Mouse (Mus musculus): ENCODE results near the gene H2-Eb2. TPM values are rescaled to one million over a fixed set of nuclear protein-coding genes. Genes with fewer than 3 reads are reported as not detected.

The H2-Eb2 gene
- polyA plus RNA-seq, 1 experiment from 2014 or later, result not detected

GRCm38 (mm10) chr17:34365031-34365430 is 39.6 kb downstream of the H2-Eb2 start:
- H3K4me3 ChIP-seq, result no peak overlapping the region
- H3K27ac ChIP-seq, result no peak overlapping the region
- ATAC-seq, result no peak
- H3K36me3 ChIP-seq (ENCODE audit: poor library complexity, severe bottlenecking), result no peaks in the 10 kb centered on the region
- no peaks in the 10 kb centered on the region for H3K9me3 ChIP-seq (replicated peaks)
- no peaks in the 10 kb centered on the region for H3K27me3 ChIP-seq
- 75% methylated on average over 10 of the region's 10 CpGs for WGBS
- no peaks in the 10 kb centered on the region for H3K4me1 ChIP-seq
- no peak overlapping the region for H3K4me2 ChIP-seq
- H3K9ac ChIP-seq, result no peak overlapping the region

- no peak overlapping the region for H3K4me3 ChIP-seq
- no peaks in the 10 kb centered on the region for H3K4me1 ChIP-seq
- ATAC-seq, result no peak
- H3K4me2 ChIP-seq, result no peak overlapping the region
- H3K27ac ChIP-seq, result no peak overlapping the region
- no peaks in the 10 kb centered on the region for H3K9me3 ChIP-seq (replicated peaks)
- no peak overlapping the region for H3K9ac ChIP-seq
- 85% methylated on average over 4 of the region's 4 CpGs for WGBS
- H3K27me3 ChIP-seq, result no peaks in the 10 kb centered on the region
- no peaks in the 10 kb centered on the region for H3K36me3 ChIP-seq (ENCODE audit: poor library complexity, severe bottlenecking)
Observed at GRCm38 (mm10) chr17:34370563-34370962, 45.1 kb downstream of the H2-Eb2 start.

GRCm38 (mm10) chr17:34373055-34373709 is 47.7 kb downstream of the H2-Eb2 start:
- H3K9ac ChIP-seq, result no peak overlapping the region
- H3K9me3 ChIP-seq (replicated peaks), result no peaks in the 10 kb centered on the region
- 83% methylated on average over 6 of the region's 6 CpGs for WGBS
- no peak overlapping the region for H3K4me2 ChIP-seq
- no peak overlapping the region for H3K4me3 ChIP-seq
- no peak for ATAC-seq
- no peaks in the 10 kb centered on the region for H3K27me3 ChIP-seq
- H3K36me3 ChIP-seq (ENCODE audit: poor library complexity, severe bottlenecking), result no peaks in the 10 kb centered on the region
- 0 out of 2 replicates have a peak, but pooled peaks cover 3% of the 10 kb centered on the region for H3K4me1 ChIP-seq
- no peak overlapping the region for H3K27ac ChIP-seq

- H3K4me3 ChIP-seq, result no peak within 1 kb of the TSS
- ATAC-seq, result no peak
Observed at GRCm38 (mm10) chr17:34376847-34377246, 51.4 kb downstream of the H2-Eb2 start, which contains the start of gene Btnl1. Gene Btnl1, plus strand, starts transcription at chr17:34377132.

GRCm38 (mm10) chr17:34377450-34378209 is 52.2 kb downstream of the H2-Eb2 start:
- Histone ChIP-seq H3K27me3 (no peaks in the 10 kb centered on the region; the same call in 1 of the 2 replicates), H3K36me3 (ENCODE audit: poor library complexity, severe bottlenecking) (no peaks in the 10 kb centered on the region), H3K9me3 (replicated peaks) (no peaks in the 10 kb centered on the region), H3K27ac (no peak overlapping the region), H3K4me1 (0 out of 2 replicates have a peak, but pooled peaks cover 3% of the 10 kb centered on the region), H3K9ac (no peak overlapping the region), H3K4me2 (no peak overlapping the region), H3K4me3 (no peak overlapping the region)
- WGBS, result 61% methylated on average over 6 of the region's 6 CpGs
- no peak for ATAC-seq

More at GRCm38 (mm10) chr17:34376847-34377246, 51.4 kb downstream of the H2-Eb2 start, which contains the start of gene Btnl1:
- Histone ChIP-seq H3K36me3 (ENCODE audit: poor library complexity, severe bottlenecking) (no peaks in the 10 kb centered on the region), H3K9me3 (replicated peaks) (no peaks in the 10 kb centered on the region), H3K27ac (no peak within 1 kb of the TSS), H3K9ac (no peak within 1 kb of the TSS), H3K4me2 (no peak within 1 kb of the TSS), H3K4me1 (0 out of 2 replicates have a peak, but pooled peaks cover 3% of the 10 kb centered on the region), H3K27me3 (no peaks in the 10 kb centered on the region; the same call in 1 of the 2 replicates)
- WGBS, result 81% methylated on average over 2 of the region's 2 CpGs

GRCm38 (mm10) chr17:34378716-34379115 is 53.3 kb downstream of the H2-Eb2 start:
- Histone ChIP-seq H3K36me3 (ENCODE audit: poor library complexity, severe bottlenecking) (no peaks in the 10 kb centered on the region), H3K4me2 (no peak overlapping the region), H3K27ac (no peak overlapping the region), H3K9ac (no peak overlapping the region), H3K27me3 (no peaks in the 10 kb centered on the region; the same call in 1 of the 2 replicates), H3K4me3 (no peak overlapping the region), H3K9me3 (replicated peaks) (no peaks in the 10 kb centered on the region), H3K4me1 (0 out of 2 replicates have a peak, but pooled peaks cover 3% of the 10 kb centered on the region)
- 80% methylated on average over 2 of the region's 2 CpGs for WGBS
- ATAC-seq, result no peak

- Histone ChIP-seq H3K9me3 (replicated peaks) (no peaks in the 10 kb centered on the region), H3K4me2 (no peak overlapping the region), H3K4me3 (no peak overlapping the region), H3K4me1 (0 out of 2 replicates have a peak, but pooled peaks cover 3% of the 10 kb centered on the region), H3K36me3 (ENCODE audit: poor library complexity, severe bottlenecking) (no peaks in the 10 kb centered on the region), H3K27ac (no peak overlapping the region), H3K9ac (no peak overlapping the region), H3K27me3 (no peaks in the 10 kb centered on the region; the same call in 1 of the 2 replicates)
- no peak for ATAC-seq
- 83% methylated on average over 7 of the region's 7 CpGs for WGBS
Observed at GRCm38 (mm10) chr17:34379451-34379850, 54.0 kb downstream of the H2-Eb2 start.

- ATAC-seq, result no peak
- H3K9ac ChIP-seq, result no peak overlapping the region
- 66% methylated on average over 11 of the region's 11 CpGs for WGBS
Observed at GRCm38 (mm10) chr17:34381876-34382275, 56.4 kb downstream of the H2-Eb2 start.

GRCm38 (mm10) chr17:34383212-34383611 is 57.7 kb downstream of the H2-Eb2 start:
- no peak for ATAC-seq
- no peak overlapping the region for H3K4me3 ChIP-seq

More at GRCm38 (mm10) chr17:34381876-34382275, 56.4 kb downstream of the H2-Eb2 start:
- Histone ChIP-seq H3K36me3 (ENCODE audit: poor library complexity, severe bottlenecking) (no peaks in the 10 kb centered on the region), H3K4me1 (0 out of 2 replicates have a peak, but pooled peaks cover 3% of the 10 kb centered on the region), H3K27ac (no peak overlapping the region), H3K4me3 (no peak overlapping the region), H3K27me3 (no peaks in the 10 kb centered on the region; the same call in 1 of the 2 replicates), H3K9me3 (replicated peaks) (no peaks in the 10 kb centered on the region), H3K4me2 (no peak overlapping the region)

GRCm38 (mm10) chr17:34384699-34385098 is 59.2 kb downstream of the H2-Eb2 start:
- ATAC-seq, result no peak
- Histone ChIP-seq H3K27ac (no peak overlapping the region), H3K9me3 (replicated peaks) (no peaks in the 10 kb centered on the region), H3K36me3 (ENCODE audit: poor library complexity, severe bottlenecking) (no peaks in the 10 kb centered on the region), H3K27me3 (no peaks in the 10 kb centered on the region), H3K4me3 (no peak overlapping the region), H3K4me1 (no peaks in the 10 kb centered on the region), H3K4me2 (no peak overlapping the region), H3K9ac (no peak overlapping the region)
- WGBS, result 58% methylated on average over 3 of the region's 3 CpGs

More at GRCm38 (mm10) chr17:34383212-34383611, 57.7 kb downstream of the H2-Eb2 start:
- H3K27ac ChIP-seq, result no peak overlapping the region
- WGBS, result 72% methylated on average over 7 of the region's 7 CpGs
- H3K4me1 ChIP-seq, result no peaks in the 10 kb centered on the region
- no peaks in the 10 kb centered on the region for H3K36me3 ChIP-seq (ENCODE audit: poor library complexity, severe bottlenecking)
- no peaks in the 10 kb centered on the region; the same call in 1 of the 2 replicates for H3K27me3 ChIP-seq
- H3K9me3 ChIP-seq (replicated peaks), result no peaks in the 10 kb centered on the region
- H3K4me2 ChIP-seq, result no peak overlapping the region
- no peak overlapping the region for H3K9ac ChIP-seq

- no peak for ATAC-seq
Observed at GRCm38 (mm10) chr17:34386656-34387055, 61.2 kb downstream of the H2-Eb2 start.

GRCm38 (mm10) chr17:34388513-34388912 is 63.0 kb downstream of the H2-Eb2 start:
- Histone ChIP-seq H3K27me3 (peaks cover 3% of the 10 kb centered on the region; the same call in 1 of the 2 replicates), H3K27ac (no peak overlapping the region), H3K9me3 (replicated peaks) (no peaks in the 10 kb centered on the region), H3K9ac (no peak overlapping the region), H3K4me1 (peaks cover 4% of the 10 kb centered on the region; the same call in 1 of the 2 replicates), H3K4me2 (no peak overlapping the region), H3K36me3 (ENCODE audit: poor library complexity, severe bottlenecking) (no peaks in the 10 kb centered on the region), H3K4me3 (no peak overlapping the region)
- no peak for ATAC-seq
- WGBS, result 29% methylated on average over 4 of the region's 4 CpGs

More at GRCm38 (mm10) chr17:34386656-34387055, 61.2 kb downstream of the H2-Eb2 start:
- peaks cover 3% of the 10 kb centered on the region; the same call in 1 of the 2 replicates for H3K27me3 ChIP-seq
- no peak overlapping the region for H3K9ac ChIP-seq
- H3K4me2 ChIP-seq, result no peak overlapping the region
- no peak overlapping the region for H3K27ac ChIP-seq
- no peaks in the 10 kb centered on the region for H3K4me1 ChIP-seq
- no peak overlapping the region for H3K4me3 ChIP-seq
- H3K9me3 ChIP-seq (replicated peaks), result no peaks in the 10 kb centered on the region
- no peaks in the 10 kb centered on the region for H3K36me3 ChIP-seq (ENCODE audit: poor library complexity, severe bottlenecking)
- 72% methylated on average over 2 of the region's 2 CpGs for WGBS

All from forebrain, embryonic 13.5 days (tissue).